Mouse (Mus musculus): ENCODE results near the gene 4930522H14Rik.

- TF ChIP-seq POLR2A (IDR thresholded peaks at IDR 0.05; ENCODE audit: control insufficient read depth in 1 of 2, insufficient read depth in 1 of 2, low read depth in 1 of 2, low read length in 2 of 2, poor library complexity in 1 of 2): no peak
- TF ChIP-seq CTCF (IDR thresholded peaks at IDR 0.05 in 2 of 3, conservative IDR thresholded peaks at IDR 0.05 in 1 of 3; ENCODE audit: control insufficient read depth in 1 of 3, insufficient read depth in 1 of 3, low read depth in 2 of 3, low read length in 3 of 3, poor library complexity in 1 of 3, severe bottlenecking in 1 of 3): no peak
- no peak for TF ChIP-seq ZMIZ1 (IDR thresholded peaks at IDR 0.05; ENCODE audit: low read depth, low read length)
- no peak for TF ChIP-seq RAD21 (IDR thresholded peaks at IDR 0.05; ENCODE audit: low read depth, low read length)
- no peak for TF ChIP-seq POLR2AphosphoS5 (IDR thresholded peaks at IDR 0.05; ENCODE audit: borderline replicate concordance, low read depth, low read length)
- no peak for TF ChIP-seq TCF12 (IDR thresholded peaks at IDR 0.05; ENCODE audit: low read depth, low read length)
- TF ChIP-seq USF2 (IDR thresholded peaks at IDR 0.05; ENCODE audit: borderline replicate concordance in 1 of 2, insufficient read depth in 1 of 2, low read depth in 1 of 2, low read length in 2 of 2): no peak
- TF ChIP-seq MAZ (IDR thresholded peaks at IDR 0.05; ENCODE audit: low read depth, low read length): no peak
Observed at GRCm38 (mm10) chr4:109578356-109578755, 47.3 kb upstream of the 4930522H14Rik start.
